Mouse (Mus musculus) intestine, postnatal 0 days (tissue): ENCODE results near the gene Tekt4. TPM values are rescaled to one million over a fixed set of nuclear protein-coding genes. Genes with fewer than 3 reads are reported as not detected.

Experiments used
- ATAC-seq: fragments of 200-750 bp; cut with Nextera tagmentation; 2 replicates; pipeline ENCODE4 v1.8.0; 2017; ENCODE audit warnings: mild to moderate bottlenecking, moderate TSS enrichment, moderate library complexity
- H3K27ac ChIP-seq: fragments of 300-500 bp; sonication (generic); 2 replicates; pipeline ENCODE4 v1.5.1; 2014; ENCODE audit warnings: mild to moderate bottlenecking, low read depth, low read length, moderate library complexity
- H3K27me3 ChIP-seq: fragments of 300-500 bp; sonication (generic); replicated peaks from 2 replicates; pipeline ENCODE4 v1.6.1; 2014; ENCODE audit warnings: low read length, mixed read lengths; ENCODE audit not compliant: control insufficient read depth, insufficient read depth
- H3K36me3 ChIP-seq: fragments of 300-500 bp; sonication (generic); 2 replicates; pipeline ENCODE4 v1.6.1; 2014; ENCODE audit warnings: mild to moderate bottlenecking, moderate library complexity; ENCODE audit not compliant: control insufficient read depth, insufficient read depth
- H3K4me1 ChIP-seq: fragments of 300-500 bp; sonication (generic); replicated peaks from 2 replicates; pipeline ENCODE4 v1.6.1; 2014; ENCODE audit warnings: antibody characterized with exemption, low read length, mixed read lengths; ENCODE audit not compliant: control insufficient read depth, insufficient read depth
- H3K4me2 ChIP-seq: fragments of 300-500 bp; sonication (generic); replicated peaks from 2 replicates; pipeline ENCODE4 v1.6.1; 2014; ENCODE audit warnings: low read depth, mild to moderate bottlenecking, moderate library complexity
- H3K4me3 ChIP-seq: fragments of 300-500 bp; sonication (generic); 2 replicates; pipeline ENCODE4 v1.5.1; 2014; ENCODE audit warnings: low read depth, low read length
- H3K9ac ChIP-seq: fragments of 300-500 bp; sonication (generic); 2 replicates; pipeline ENCODE4 v1.6.1; 2014; ENCODE audit warnings: mild to moderate bottlenecking, low read depth, low read length
- H3K9me3 ChIP-seq: fragments of 300-500 bp; sonication (generic); 2 replicates; pipeline ENCODE4 v1.6.1; 2016; ENCODE audit warnings: mixed run types; ENCODE audit not compliant: control insufficient read depth
- CTCF ChIP-seq: sonication (generic); IDR thresholded peaks from 2 replicates; pipeline ENCODE4 v1.5.1; 2016; ENCODE audit warnings: low read depth, mild to moderate bottlenecking, control low read depth, antibody characterized with exemption, moderate library complexity
- WGBS: fragments of 180-500 bp; shearing (Covaris S2); extraction: QIAGEN DNeasy Blood & Tissue Kit; methylation state at CpG from one replicate; pipeline ENCODE4 v1.1.7; 2014; 5-methylcytosine and 5-hydroxymethylcytosine counted together
- polyA plus RNA-seq: library from polyadenylated mRNA; unstranded; fragments of >200 nt; fragmentation: Nextera tagmentation; extraction: Ambion mirVana; gene quantifications from 2 replicates; pipeline ENCODE4 v1.2.1, GENCODE M21; 2015

The Tekt4 gene
- polyA plus RNA-seq, 1 experiment from 2014 or later, result not detected

- Histone ChIP-seq H3K9me3 (no peaks in the 10 kb centered on the region), H3K36me3 (no peaks in the 10 kb centered on the region), H3K9ac (no peak overlapping the region), H3K27me3 (no peaks in the 10 kb centered on the region), H3K4me1 (no peaks in the 10 kb centered on the region), H3K4me3 (no peak overlapping the region), H3K27ac (no peak overlapping the region), H3K4me2 (no peak overlapping the region)
- no peak for TF ChIP-seq CTCF
- WGBS, result 66% methylated on average over 3 of the region's 3 CpGs
- no peak for ATAC-seq
These were observed 11.5 kb upstream of the Tekt4 start for GRCm38 (mm10) chr17:25442889-25443288.

GRCm38 (mm10) chr17:25445074-25445473 is 9.3 kb upstream of the Tekt4 start:
- H3K4me1 ChIP-seq, result no peaks in the 10 kb centered on the region
- H3K9me3 ChIP-seq, result no peaks in the 10 kb centered on the region
- TF ChIP-seq CTCF, result no peak
- no peak overlapping the region for H3K27ac ChIP-seq
- H3K36me3 ChIP-seq, result no peaks in the 10 kb centered on the region
- no peaks in the 10 kb centered on the region for H3K27me3 ChIP-seq
- no peak overlapping the region for H3K9ac ChIP-seq
- H3K4me2 ChIP-seq, result no peak overlapping the region
- no peak overlapping the region for H3K4me3 ChIP-seq
- WGBS, result 25% methylated on average over 4 of the region's 4 CpGs
- no peak for ATAC-seq

- H3K27ac ChIP-seq, result no peak overlapping the region
- ATAC-seq, result no peak
- no peaks in the 10 kb centered on the region for H3K9me3 ChIP-seq
- H3K9ac ChIP-seq, result no peak overlapping the region
- no peak overlapping the region for H3K4me3 ChIP-seq
- no peaks in the 10 kb centered on the region for H3K36me3 ChIP-seq
- no peak overlapping the region for H3K4me2 ChIP-seq
- TF ChIP-seq CTCF, result no peak
- no peaks in the 10 kb centered on the region for H3K27me3 ChIP-seq
- H3K4me1 ChIP-seq, result no peaks in the 10 kb centered on the region
- 86% methylated on average over 3 of the region's 3 CpGs for WGBS
These were observed 8.6 kb upstream of the Tekt4 start for GRCm38 (mm10) chr17:25445841-25446240.

- no peak overlapping the region for H3K9ac ChIP-seq
- H3K4me2 ChIP-seq, result no peak overlapping the region
- no peak overlapping the region for H3K4me3 ChIP-seq
- H3K27me3 ChIP-seq, result no peaks in the 10 kb centered on the region
- TF ChIP-seq CTCF, result no peak
- H3K9me3 ChIP-seq, result no peaks in the 10 kb centered on the region
- ATAC-seq, result no peak
- no peaks in the 10 kb centered on the region for H3K4me1 ChIP-seq
- H3K36me3 ChIP-seq, result no peaks in the 10 kb centered on the region
- no peak overlapping the region for H3K27ac ChIP-seq
- WGBS, result 76% methylated on average over 12 of the region's 12 CpGs
These were observed 6.5 kb upstream of the Tekt4 start for GRCm38 (mm10) chr17:25447865-25448264.

- no peak overlapping the region for H3K4me3 ChIP-seq
- no peaks in the 10 kb centered on the region for H3K36me3 ChIP-seq
- ATAC-seq, result no peak
- H3K9me3 ChIP-seq, result no peaks in the 10 kb centered on the region
- 58% methylated on average over 4 of the region's 4 CpGs for WGBS
- no peak overlapping the region for H3K27ac ChIP-seq
- H3K4me2 ChIP-seq, result no peak overlapping the region
- TF ChIP-seq CTCF, result no peak
- H3K4me1 ChIP-seq, result no peaks in the 10 kb centered on the region
- no peak overlapping the region for H3K9ac ChIP-seq
- H3K27me3 ChIP-seq, result no peaks in the 10 kb centered on the region
These were observed 4.1 kb upstream of the Tekt4 start for GRCm38 (mm10) chr17:25450329-25450728.

- Histone ChIP-seq H3K4me2 (no peak overlapping the region), H3K4me1 (no peaks in the 10 kb centered on the region), H3K9ac (no peak overlapping the region), H3K36me3 (no peaks in the 10 kb centered on the region), H3K4me3 (no peak overlapping the region), H3K27ac (no peak overlapping the region), H3K9me3 (no peaks in the 10 kb centered on the region), H3K27me3 (no peaks in the 10 kb centered on the region)
- 65% methylated on average over 5 of the region's 5 CpGs for WGBS
- ATAC-seq, result no peak
- no peak for TF ChIP-seq CTCF
These were observed 2.0 kb upstream of the Tekt4 start for GRCm38 (mm10) chr17:25452246-25452965.
